Mouse (Mus musculus): ENCODE measurements around the gene Akr1d1. TPM values are rescaled to one million over a fixed set of nuclear protein-coding genes. Genes with fewer than 3 reads are reported as not detected.

Akr1d1 gene
- polyA plus RNA-seq, 1 experiment from 2014 or later, result not detected

DNA sequence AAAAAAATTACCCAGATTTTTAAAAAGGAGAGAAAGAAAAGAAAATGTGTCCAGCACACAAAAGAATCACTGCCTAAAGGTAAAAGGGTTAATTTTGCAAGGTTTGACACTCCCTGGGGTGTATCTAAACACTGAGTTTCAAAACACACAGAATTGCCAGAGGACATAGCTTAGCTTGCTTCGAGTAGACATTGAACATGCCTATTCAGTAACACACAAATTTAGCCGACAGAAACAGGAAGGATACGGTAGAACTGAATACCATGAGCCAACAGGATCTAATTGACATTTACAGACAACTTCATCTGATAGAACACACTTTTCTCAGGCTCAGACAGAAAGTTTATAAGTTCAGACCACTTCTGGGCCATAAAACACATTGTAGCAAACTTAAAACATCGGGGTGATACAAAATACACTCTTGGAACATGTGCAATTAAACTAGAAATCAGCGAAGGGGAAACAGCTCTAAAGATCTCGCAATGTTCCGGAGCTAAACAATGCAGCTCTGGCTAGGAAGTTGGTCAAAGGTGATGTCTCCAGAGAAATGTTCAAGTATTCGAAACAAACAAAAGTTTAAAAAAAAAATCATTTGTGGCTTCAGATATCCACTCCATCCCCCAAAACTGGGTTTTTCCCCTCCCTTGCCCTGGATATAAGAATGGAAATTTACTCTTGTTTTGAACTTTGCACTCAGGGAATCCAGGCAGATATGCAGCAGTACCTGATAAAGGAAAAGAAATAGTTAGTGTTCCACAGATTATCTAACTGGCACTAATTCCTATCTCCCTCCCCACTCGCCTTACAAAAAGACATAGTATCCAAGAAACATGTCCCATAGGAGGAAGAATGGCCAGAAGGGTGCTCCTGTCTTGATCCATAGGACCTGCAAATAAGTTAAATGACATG lies 73.1 kb downstream of the Akr1d1 start:
- WGBS, result 48% methylated on average over 9 of the region's 9 CpGs
- peak overlapping the region; percentile 63 for H3K27ac ChIP-seq
- ATAC-seq (replicated peaks; ENCODE audit: insufficient number of reproducible peaks, insufficient read depth, low FRiP score, low read depth), result no peak

DNA sequence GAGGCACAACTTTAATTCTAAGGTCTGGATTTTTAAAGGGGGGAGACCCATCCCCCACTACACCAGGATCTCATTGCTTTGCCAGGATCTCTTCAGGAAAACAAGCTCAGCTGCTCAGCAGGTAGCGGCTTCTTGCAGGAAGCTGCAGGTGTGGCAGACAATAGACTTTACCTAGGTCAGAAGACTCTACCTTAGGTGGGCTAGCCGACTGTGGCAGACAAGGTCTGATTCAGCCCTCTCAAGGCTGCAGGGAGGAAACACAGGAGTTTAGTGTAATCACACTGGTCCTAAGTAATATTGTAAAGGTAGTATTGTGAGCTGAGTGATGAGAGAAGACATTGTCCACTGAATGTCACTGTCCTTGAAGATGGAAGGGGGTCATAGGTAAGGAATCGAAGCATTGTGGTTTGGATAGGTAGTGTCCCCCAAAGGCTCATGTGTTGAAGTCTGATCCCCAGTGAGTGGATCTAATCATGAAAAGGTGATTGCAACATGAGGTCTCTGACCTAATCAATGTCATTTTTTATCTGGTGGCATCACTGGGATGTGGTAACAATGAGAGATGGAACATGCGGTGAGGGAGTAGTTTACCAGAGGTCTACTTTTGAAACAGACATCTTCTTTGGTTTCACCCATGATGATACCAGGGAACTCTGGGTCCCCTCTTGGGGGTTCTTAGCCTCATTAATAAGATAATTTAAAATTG lies 74.4 kb downstream of the Akr1d1 start:
- 71% methylated on average over 4 of the region's 4 CpGs for WGBS
- H3K27me3 ChIP-seq, result no peaks in the 10 kb centered on the region
- no peaks in the 10 kb centered on the region for H3K4me1 ChIP-seq (replicated peaks)
- H3K4me2 ChIP-seq, result no peak overlapping the region
- H3K4me3 ChIP-seq, result no peak overlapping the region
- no peak for ATAC-seq (replicated peaks; ENCODE audit: insufficient number of reproducible peaks, insufficient read depth, low FRiP score, low read depth)
- H3K9ac ChIP-seq, result no peak overlapping the region
- peak overlapping the region; percentile 34; the same call in 1 of the 2 replicates for H3K27ac ChIP-seq
- H3K36me3 ChIP-seq, result no peaks in the 10 kb centered on the region
- H3K9me3 ChIP-seq (replicated peaks), result no peaks in the 10 kb centered on the region

More for the DNA sequence above, 73.1 kb downstream of the Akr1d1 start:
- Histone ChIP-seq H3K9ac (no peak overlapping the region), H3K9me3 (replicated peaks) (no peaks in the 10 kb centered on the region), H3K4me2 (no peak overlapping the region), H3K4me3 (no peak overlapping the region), H3K27me3 (no peaks in the 10 kb centered on the region), H3K4me1 (replicated peaks) (no peaks in the 10 kb centered on the region), H3K36me3 (no peaks in the 10 kb centered on the region)

DNA sequence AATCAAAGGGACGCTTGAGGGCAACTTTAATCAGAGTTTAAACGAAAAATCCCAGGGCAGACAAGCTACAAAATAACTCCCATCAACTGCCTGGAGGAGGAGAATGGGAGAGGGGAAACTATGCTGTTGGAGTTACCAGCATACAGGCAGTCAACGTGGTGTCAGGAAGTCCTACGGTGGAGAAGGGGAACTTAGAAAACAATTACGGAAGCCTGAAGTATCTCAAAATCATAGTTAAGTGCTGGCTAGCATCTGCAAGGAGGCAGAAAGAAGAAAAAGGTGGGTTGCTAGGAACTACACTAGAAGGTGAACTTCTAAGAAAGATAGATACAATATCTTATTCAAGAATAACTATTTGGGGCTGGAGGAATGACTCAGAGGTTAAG lies 74.9 kb downstream of the Akr1d1 start:
- 64% methylated on average over 5 of the region's 5 CpGs for WGBS
- ATAC-seq (replicated peaks; ENCODE audit: insufficient number of reproducible peaks, insufficient read depth, low FRiP score, low read depth), result no peak
- no peak overlapping the region for H3K9ac ChIP-seq

DNA sequence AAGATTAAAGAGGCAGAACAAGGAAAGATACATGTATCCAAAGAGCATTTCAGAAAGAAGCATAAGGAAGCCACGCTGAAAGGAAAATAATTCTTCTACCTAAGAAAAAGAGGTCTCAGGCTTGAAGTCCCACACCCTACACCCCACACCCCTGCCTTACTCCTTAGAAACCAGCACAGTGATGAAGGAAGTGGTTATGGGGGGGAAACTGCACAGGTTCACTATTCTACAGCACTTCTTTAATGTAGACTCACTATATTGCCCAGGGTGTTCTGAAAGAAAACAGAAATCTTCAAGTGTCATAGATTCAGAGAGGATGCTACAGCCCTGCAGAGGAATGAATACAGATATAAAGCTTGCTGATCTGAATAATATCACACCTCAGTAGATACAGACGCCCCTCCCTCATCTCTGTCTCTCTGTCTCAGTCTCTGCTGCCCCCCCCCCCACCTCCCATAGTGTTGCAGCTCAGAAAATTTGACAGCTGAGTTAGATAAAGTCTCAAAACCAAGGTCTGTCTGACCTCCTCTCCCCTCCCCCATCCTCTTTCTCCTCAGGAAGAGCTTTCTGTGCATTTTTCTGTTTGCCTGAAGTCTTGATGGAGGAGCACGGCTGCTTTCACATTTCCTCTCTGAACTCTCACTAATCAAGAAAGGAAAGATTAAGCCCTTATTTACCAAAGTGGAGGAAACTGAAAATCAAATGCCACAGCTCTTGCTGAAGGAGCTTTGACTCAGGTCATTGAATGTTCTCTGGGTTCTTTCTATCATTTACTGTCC lies 77.7 kb downstream of the Akr1d1 start:
- H3K27me3 ChIP-seq, result no peaks in the 10 kb centered on the region
- H3K4me2 ChIP-seq, result no peak overlapping the region
- H3K4me3 ChIP-seq, result no peak overlapping the region
- no peak for ATAC-seq (replicated peaks; ENCODE audit: insufficient number of reproducible peaks, insufficient read depth, low FRiP score, low read depth)
- H3K9me3 ChIP-seq (replicated peaks), result no peaks in the 10 kb centered on the region
- H3K27ac ChIP-seq, result peak overlapping the region; percentile 49; the same call in 1 of the 2 replicates
- 41% methylated on average over 3 of the region's 3 CpGs for WGBS
- H3K4me1 ChIP-seq (replicated peaks), result no peaks in the 10 kb centered on the region
- H3K9ac ChIP-seq, result no peak overlapping the region
- H3K36me3 ChIP-seq, result no peaks in the 10 kb centered on the region

More for the DNA sequence above, 74.9 kb downstream of the Akr1d1 start:
- Histone ChIP-seq H3K27ac (no peak overlapping the region), H3K4me2 (no peak overlapping the region), H3K36me3 (no peaks in the 10 kb centered on the region), H3K4me3 (no peak overlapping the region), H3K9me3 (replicated peaks) (no peaks in the 10 kb centered on the region), H3K4me1 (replicated peaks) (no peaks in the 10 kb centered on the region), H3K27me3 (no peaks in the 10 kb centered on the region)

DNA sequence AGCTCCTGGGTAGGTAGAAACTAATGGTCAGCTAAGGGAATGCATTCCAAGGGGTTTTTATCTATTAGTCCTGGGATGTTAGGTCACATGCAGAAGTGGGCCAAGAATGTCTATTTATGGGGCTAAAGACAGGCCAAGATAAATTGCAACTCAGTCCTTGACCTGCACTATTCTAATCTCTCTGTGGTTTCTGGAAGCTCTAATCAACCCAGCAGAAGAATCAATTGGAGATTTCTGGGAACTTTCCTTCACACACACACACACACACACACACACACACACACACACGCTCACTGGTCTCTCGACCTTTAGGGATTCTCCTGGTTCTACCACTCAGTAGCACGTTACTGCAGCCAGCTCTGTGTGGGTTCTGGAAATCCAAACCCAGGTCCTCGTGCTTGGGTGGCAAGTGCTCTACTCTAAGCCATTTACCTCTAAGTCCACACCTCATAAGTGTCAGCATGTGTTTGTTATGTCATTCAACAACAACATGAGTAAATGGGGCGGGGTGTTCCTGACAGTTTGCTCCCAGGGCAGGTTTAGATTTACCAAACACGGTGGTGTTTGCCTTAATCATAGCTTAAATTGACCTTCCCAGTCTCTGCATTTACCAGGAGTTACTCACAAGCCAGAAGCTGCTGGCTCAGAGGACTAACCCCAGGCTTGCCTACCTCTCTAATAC lies 82.8 kb downstream of the Akr1d1 start:
- H3K9me3 ChIP-seq (replicated peaks), result no peaks in the 10 kb centered on the region
- no peak overlapping the region for H3K9ac ChIP-seq
- no peak overlapping the region for H3K4me3 ChIP-seq
- no peak overlapping the region for H3K27ac ChIP-seq
- H3K4me1 ChIP-seq (replicated peaks), result no peaks in the 10 kb centered on the region
- no peaks in the 10 kb centered on the region for H3K27me3 ChIP-seq
- 63% methylated on average over 6 of the region's 6 CpGs for WGBS
- no peak for ATAC-seq (replicated peaks; ENCODE audit: insufficient number of reproducible peaks, insufficient read depth, low FRiP score, low read depth)
- no peaks in the 10 kb centered on the region for H3K36me3 ChIP-seq
- no peak overlapping the region for H3K4me2 ChIP-seq

DNA sequence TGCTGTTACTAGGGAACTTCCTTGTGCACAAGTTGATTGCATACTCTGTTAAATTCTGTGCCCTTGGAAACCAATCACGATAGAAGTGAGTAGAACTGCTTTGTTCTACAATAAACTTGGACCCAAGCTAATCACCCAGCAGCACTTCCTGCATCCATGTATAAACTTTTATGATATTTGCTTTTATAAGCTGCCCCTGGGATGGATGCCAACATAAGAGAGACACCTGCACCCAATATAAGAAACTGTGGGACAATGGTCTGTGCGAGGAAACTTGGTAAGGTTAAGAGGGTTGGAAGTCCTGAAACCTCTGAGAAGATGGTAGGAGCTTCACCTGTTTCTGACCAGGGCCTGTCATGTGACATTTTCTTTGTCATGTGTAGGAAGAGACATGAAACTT lies 85.5 kb downstream of the Akr1d1 start:
- no peaks in the 10 kb centered on the region for H3K36me3 ChIP-seq
- H3K9ac ChIP-seq, result no peak overlapping the region
- no peak overlapping the region for H3K27ac ChIP-seq
- no peaks in the 10 kb centered on the region for H3K27me3 ChIP-seq
- no peaks in the 10 kb centered on the region for H3K9me3 ChIP-seq (replicated peaks)
- no peak overlapping the region for H3K4me3 ChIP-seq
- whole genome bisulfite sequencing, result 69% methylated on average over 2 of the region's 2 CpGs
- H3K4me2 ChIP-seq, result no peak overlapping the region
- no peak for ATAC-seq (replicated peaks; ENCODE audit: insufficient number of reproducible peaks, insufficient read depth, low FRiP score, low read depth)
- no peaks in the 10 kb centered on the region for H3K4me1 ChIP-seq (replicated peaks)

DNA sequence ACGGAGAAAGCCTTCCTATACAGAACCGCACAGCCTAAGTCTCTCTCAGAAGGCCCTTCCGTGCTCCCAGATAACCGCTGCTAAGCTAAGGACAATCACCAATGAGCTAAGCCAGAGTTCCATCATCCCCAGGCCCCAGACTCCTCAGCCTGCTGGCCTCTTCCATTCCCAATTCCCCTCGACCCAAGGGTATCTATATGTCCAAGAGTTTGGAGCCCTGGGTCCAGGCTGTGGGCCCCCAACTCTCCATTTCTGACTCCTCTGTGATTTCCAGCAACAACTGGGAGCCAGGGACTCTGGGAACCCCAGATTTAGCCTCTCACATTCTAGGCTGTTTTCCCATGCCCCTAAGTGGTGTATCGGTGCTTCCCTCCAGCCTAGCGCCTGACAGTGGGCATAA lies 86.2 kb downstream of the Akr1d1 start:
- ATAC-seq (replicated peaks; ENCODE audit: insufficient number of reproducible peaks, insufficient read depth, low FRiP score, low read depth), result no peak
- H3K9ac ChIP-seq, result no peak overlapping the region
- 87% methylated on average over 7 of the region's 7 CpGs for WGBS
- H3K4me3 ChIP-seq, result no peak overlapping the region
- no peak overlapping the region for H3K4me2 ChIP-seq
- no peaks in the 10 kb centered on the region for H3K4me1 ChIP-seq (replicated peaks)
- no peaks in the 10 kb centered on the region for H3K9me3 ChIP-seq (replicated peaks)
- no peak overlapping the region for H3K27ac ChIP-seq
- no peaks in the 10 kb centered on the region for H3K27me3 ChIP-seq
- H3K36me3 ChIP-seq, result no peaks in the 10 kb centered on the region

DNA sequence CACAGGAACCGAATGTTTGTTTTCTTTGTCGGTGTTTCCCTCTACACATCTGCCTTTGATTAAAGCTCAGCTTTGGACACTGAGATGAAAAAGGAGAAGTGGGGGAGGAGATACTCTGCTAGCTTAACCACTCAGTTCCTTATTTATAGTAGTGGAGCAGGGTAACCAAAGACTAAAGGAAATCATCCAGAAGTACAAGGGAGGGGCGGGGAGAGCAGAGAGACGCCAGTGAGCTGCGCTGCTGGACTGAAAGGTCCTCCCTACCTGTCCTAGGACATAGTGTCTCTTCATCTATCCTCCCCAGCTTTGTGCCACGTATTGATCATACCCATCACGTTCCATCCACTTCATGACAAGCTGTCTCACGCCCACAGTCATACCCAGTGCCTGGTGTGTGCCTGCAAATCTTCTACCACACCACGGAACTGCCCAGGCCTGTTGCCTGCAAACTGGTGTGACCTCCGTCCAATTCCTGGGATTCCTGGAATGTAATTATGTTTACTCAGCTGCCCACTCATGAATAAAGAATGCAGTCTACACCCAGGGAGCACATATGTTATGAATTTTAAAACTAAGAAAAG lies 87.5 kb downstream of the Akr1d1 start:
- ATAC-seq (replicated peaks; ENCODE audit: insufficient number of reproducible peaks, insufficient read depth, low FRiP score, low read depth), result no peak
- H3K9me3 ChIP-seq (replicated peaks), result no peaks in the 10 kb centered on the region
- H3K9ac ChIP-seq, result no peak overlapping the region
- no peak overlapping the region; the same call in 1 of the 2 replicates for H3K27ac ChIP-seq
- no peaks in the 10 kb centered on the region for H3K4me1 ChIP-seq (replicated peaks)
- 33% methylated on average over 10 of the region's 10 CpGs for WGBS
- H3K4me3 ChIP-seq, result no peak overlapping the region
- H3K4me2 ChIP-seq, result no peak overlapping the region
- H3K36me3 ChIP-seq, result no peaks in the 10 kb centered on the region
- H3K27me3 ChIP-seq, result no peaks in the 10 kb centered on the region

Data from heart, embryonic 15.5 days (tissue).